Mouse (Mus musculus) c-Kit-positive CD71-negative TER-119-negative erythroid progenitor cells, embryonic 14.5 days (primary cell): Measurements from ENCODE around the gene C1s2.
A peak's percentile ranks its signal among the peaks of the same experiment; 100 is the strongest.
"Not testable (repeated sequence)": the region's sequence is repeated elsewhere in the genome, so short reads cannot be mapped to it uniquely, and the experiment has no call there.

Experiments used
- DNase-seq: peaks from one replicate; pipeline ENCODE4 v3.0.0-alpha.2; 2013; ENCODE audit warnings: low read depth

C1s2 gene

DNA sequence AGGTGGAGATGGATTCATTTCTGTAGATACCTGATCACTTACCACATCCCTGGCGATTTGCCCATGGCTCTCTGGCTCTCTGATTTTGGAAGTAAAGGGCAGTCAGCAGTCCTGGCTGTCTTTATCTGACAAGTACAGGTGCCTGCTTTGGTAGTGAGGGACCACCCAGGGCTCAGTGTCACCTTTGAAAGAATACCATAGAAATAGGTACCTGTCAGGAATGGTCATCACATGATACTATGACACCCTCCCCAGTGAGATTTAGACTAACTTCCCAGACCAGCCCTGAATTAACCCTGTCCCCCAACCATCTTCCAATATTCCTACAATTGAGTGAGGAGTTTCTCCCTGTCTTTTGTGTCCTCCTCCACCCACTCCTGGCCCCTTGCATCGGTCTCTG lies at the start of gene C1s2:
Gene C1s2, minus strand, starts transcription at position 101 of the 400 bp plus-strand sequence.
- not testable (repeated sequence) for DNase-seq

DNA sequence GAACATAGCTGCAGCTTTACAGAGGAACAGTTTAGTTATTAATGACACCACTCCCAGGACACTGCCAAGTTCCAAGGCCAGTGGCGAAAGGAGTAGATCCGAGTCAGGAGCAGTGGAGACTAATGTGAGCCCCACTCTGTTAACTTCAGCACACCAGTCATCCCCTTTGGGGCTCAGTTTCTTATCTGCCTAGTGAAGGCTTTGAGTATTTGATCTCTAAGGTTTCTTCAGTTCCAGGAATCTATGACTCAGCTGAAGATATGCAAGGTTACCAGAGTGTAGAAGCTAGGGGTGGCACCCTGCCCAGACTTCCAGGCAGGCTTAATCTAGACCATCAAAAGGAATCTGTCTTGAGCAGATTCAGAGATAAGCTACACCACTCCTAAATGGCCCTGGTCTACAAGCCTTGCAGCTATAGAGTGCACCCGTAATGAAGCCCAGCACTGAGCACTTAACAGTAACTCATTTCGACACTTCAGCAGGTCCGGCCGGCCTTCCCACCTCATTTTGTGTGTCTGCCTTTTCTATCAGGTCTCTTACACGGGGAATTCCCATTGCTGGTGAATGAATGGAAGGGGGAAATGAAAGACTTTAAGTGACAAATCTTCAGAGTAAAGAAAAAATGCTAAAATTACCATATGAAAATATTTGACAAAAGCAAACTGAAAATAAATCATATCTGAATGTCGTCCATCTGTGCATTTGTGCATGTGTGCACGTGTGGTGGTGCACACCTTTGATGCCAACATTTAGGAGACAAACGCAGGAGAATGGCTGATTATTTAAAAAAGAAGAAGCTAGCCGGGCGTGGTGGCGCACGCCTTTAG lies 47.9 kb upstream of the C1s2 start:
- DNase-seq, result no peak

DNA sequence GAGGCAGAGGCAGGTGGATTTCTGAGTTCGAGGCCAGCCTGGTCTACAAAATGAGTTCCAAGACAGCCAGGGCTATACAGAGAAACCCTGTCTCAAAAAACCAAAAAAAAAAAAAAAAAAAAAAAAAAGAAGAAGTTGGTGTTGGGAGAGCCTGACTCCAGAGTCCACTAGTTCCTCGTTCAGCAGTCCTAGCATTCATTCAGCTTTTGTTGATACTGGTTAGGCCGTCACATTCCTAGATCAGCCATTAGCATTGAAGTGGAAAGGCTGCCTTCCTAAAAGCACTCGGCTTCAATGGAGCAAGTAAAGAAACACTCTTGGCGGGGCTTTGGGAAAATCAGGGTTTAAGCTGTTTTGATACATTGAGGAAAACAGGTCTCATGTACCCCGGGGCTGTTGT lies 46.4 kb upstream of the C1s2 start:
- DNase-seq, result not testable (repeated sequence)

DNA sequence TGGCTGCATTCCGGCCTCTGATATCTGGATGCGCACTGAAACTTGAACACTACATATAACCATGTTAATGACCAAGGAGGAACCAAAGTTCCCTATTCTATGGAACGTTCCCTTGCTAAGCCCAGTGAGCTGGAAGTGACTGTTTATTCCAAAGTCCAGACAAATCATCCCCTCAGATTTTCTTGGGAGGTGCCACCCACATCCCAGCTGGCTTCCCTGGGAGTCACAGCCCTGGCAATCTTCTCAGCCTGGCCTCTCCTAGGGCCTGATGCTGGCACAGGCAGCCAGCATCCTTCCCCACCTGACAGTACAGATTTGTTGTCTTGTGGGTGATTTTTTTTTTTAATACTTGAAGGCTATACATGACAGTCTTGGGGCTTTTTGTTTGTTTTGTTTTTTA lies 43.6 kb upstream of the C1s2 start:
- DNase-seq, result no peak

DNA sequence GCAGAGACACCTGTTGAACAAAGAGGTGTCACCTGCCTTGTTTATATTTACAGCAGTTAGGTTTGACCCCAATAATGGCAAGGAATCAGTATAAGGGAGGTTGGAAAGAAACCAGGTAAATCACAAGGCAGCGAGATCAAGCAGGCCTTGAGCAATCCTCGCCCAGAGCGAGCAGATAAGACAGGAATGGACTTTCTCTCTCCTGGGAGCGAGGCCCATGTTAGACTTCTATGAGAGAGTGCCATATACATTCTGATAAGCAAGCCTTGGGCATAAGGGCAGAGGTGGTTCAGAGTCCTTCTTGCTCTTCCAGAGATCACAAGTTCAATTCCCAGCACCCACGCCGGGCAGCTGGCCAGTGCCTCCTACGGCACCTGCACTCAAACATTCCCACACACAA lies 42.9 kb upstream of the C1s2 start:
- DNase-seq, result no peak

DNA sequence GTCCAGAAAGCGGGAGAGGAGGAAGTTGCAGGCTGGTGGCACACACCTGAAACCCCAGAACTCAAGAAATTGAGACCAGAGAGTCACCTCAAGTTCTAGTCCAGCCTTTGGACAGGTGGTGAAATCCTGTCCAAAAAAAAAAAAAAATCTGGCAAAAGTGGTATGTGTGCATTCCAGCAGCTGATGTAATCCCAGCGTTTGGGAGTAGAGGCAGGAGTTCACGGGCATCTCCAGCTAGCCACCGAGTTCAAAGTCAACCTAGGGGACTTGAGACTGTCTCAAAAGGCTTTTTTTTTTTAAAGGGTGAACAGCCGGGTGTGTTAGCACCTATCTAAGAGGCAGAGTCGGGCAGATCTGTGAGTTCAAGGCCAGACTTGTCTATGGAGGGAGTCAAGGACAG lies 40.3 kb upstream of the C1s2 start:
- DNase-seq, result no peak

DNA sequence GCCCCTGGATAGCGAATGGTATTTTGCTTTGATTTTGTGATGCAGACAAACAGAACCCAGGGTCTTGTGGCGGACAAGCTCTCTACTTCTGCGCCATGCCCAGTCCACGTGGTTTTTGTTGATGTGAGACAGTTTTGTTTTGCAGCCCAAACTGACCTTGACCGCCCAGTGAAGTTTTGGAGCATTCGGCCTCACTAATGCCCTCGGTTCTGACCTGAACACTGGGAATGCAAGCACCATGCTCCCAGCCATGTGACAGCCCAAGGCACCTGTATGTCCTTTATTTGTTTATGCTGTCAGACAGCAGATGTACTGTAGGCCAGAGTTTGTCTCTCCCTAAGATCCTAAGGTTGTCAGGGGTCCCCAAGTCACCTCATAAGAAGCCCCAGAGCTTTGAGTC lies 38.7 kb upstream of the C1s2 start:
- DNase-seq, result no peak

DNA sequence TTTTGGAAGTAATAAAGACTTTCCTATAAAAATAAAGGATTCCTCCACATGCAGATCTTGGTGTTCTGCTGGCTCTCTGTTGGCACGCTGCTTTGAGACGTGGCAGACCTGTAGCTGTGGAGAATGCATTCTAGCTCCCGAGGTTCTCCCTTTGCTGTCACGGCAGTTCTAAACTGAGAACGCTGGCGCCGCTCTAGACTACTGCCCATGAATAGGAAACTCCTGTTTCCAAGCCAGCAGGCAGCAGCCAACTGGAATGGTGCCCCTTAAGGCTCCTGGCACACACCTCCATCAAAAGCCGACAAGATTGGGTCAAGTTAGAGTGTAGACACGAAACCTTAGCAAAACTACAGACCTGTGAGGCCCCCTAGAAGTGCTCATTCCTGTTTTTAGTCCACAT lies 37.7 kb upstream of the C1s2 start:
- DNase-seq, result no peak

DNA sequence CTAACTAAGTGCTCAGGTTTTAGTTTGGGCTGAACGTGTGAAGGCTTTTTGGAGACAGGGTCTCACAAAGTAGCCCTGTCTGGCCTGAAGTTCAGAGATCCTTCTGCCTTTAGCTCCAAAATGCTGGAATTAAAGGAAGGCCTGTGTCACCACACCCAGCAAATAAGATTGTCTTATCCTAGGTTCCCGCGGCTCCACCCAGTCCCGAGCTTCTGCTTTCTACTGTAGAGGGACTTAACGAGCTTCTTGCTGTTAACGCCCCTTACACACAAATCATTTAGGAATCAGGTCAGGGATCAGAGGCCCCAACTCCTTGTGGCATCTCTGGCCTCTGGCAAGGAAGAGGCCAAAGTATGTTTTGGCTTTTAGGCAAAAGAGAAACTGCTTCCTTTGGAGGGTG lies 36.2 kb upstream of the C1s2 start:
- no peak for DNase-seq

DNA sequence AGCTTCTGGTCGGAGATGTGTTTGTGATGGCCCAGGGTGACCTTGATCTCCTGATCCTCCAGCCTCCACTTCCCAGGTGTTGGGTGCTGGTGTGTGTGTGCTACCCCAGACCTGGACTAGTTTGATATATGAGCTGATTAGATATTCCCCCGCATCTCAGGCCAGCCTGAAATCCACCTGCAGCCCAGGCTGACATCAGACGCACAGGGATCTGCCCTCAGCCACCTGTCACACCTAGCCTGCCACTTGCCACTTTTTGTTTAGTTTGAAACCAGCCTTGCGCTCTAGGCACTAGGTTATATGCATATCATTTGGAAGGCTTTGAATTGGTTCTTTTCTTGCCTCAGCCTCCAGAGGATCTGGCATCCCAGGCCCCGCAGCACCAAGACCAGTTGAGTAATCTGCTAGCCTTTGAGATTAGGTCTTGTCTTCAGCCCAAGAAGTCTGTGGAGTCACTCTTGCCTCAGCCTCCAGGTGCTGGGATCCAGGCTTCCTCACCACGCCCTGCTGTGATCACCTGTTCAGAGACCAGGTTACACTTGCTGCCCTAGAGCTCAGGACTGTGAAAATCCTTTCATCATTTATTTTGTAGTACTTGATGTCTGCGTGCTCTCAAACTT lies 34.5 kb upstream of the C1s2 start:
- DNase-seq, result no peak

DNA sequence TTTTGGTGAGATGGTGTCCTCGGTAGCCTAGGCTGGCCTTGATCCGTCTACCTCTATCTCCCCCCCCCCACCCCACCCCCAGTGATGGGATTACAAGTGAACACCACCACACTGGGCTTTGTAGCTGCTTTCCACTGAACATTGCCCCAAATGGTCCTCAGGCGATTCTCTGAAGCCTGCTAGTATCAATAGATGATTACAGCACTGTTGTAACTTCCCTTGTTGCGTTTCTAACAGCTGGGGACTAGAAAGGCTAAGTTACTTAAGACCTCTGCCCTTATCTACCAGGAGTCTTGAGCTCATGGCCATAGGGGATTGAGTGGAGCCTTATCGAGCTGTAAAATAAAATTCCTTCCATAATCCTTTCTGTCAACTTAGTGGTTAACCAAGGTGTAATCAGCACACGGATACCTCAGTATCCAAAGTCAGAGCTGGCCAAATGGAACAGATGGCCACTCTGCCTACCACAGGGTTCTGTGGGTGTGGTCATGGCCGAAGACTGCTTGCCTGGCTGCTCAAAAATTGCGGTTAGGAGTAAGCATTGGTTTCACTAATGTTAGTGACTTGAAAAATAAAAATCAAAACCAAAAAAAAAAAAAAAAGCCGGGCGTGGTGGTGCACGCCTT lies 33.5 kb upstream of the C1s2 start:
- no peak for DNase-seq

DNA sequence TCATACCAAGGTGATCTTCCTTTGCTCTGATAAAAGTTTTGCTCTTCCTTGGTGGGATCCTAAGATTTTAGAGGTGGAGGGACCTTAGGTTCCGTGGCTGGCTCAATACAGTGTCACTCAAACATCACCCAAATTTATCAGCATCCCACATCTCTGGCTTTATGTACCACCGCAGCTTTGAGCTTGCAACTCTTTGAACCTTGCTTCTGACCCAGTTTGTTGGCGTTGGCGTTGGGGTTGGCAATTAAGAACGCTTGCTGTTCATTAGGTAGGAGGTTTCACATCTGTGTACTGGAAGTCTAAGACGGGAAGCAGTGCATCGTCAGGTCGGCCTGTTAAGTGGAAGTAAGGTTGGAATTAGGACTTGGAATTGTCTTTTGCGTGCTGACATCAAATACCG lies 29.1 kb upstream of the C1s2 start:
- DNase-seq, result no peak

DNA sequence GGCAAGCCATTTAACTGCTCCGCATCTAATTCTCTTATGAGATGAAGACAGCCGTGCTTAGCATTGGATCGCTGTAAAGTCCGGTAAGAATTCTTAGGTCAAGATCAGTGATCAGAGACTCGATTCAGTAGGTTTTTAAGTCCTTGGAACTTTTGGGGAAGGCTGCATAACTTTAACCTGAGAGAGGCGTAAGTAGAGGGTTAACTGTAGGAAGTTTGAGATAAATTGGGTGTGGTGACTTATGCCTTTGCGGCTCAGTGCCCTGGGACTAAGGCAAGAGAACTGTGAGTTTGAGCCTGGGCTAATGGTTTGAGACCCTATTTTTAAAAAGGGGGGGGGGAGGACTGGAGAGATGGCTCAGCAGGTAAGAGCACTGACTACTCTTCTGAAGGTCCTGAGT lies 28.4 kb upstream of the C1s2 start:
- DNase-seq, result no peak

DNA sequence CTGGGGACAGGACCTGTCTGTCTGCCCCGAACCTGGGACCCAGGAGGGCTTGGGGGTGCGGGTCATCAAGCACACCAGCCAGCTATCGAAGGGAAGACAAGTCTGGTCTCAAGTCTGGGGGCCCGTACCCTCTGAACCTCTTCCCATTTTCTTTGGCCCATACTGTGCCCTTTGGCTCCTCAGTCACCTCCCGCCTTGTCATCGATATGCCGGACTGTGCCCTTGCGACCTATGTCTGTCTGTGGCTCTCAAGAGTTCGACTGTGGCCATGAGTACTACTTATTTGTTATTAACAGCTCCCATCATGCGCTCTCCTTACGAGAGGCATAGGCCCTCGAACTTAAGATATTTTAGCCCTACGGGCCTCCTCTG lies 27.5 kb upstream of the C1s2 start:
- DNase-seq, result no peak

DNA sequence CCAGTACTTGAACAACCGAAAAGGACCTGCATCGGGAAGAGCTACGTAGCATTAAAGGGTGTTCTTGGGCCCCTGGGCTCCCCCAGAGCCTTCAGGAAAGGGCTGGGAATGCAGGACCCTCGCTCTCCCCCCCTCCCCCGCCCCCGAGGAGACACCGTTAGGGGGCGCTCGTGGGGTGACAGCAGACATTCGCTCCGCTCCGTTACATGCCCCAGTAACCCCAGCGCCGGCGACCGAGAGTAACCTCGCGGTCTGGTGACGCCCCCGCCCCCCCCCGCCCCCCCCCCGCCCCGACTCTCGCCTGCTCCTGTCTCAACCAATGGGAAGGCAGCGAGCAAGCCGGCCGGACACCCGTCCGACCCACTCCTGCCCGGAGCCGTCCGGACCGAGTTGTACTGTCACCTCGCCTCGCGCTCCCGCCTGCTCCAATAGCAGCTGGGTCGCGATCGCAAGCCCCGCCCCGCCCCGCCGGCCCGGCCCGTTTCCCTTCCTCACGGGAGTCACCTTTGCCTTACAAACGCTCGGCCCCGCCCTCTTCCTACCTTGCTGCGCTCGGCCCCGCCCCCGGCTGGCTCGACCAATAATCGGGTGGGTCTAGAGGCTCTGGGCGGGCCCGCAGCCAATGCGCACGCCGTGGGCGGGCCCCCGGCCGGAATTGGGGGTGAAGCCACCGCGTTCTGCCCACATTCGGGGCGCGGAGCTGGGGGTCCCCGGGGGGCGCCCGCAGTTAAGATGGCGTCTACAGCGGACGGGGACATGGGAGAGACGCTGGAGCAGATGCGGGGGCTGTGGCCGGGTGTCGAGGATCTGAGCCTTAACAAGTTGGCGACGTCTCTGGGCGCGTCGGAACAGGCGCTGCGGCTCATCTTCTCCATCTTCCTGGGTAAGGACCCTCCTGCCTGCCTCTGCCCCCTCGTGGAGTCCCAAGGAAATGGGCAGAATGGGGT lies 26.9 kb upstream of the C1s2 start, which contains the start of gene Lpcat3:
Gene Lpcat3, plus strand, starts transcription at position 551 of the 947 bp plus-strand sequence.
- peak; percentile 99 for DNase-seq

DNA sequence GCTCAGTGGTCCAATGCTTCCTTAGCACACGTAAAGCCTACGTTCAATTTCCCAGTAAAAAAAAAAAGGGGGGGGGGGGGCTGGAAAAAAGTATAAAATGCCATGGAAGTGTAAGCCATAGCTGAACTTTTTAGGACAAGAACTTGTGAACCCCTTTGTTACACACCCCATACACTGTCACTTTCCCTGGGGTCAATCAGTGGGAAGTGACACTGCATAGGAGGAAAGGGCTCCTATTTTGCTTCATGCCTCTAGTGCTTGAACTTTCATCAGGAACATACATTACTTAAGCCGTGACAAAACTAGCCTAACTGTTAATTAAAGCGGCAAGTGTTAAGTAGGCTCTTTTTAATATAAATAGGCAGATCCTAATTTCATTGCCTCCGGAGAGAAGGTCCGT lies 26.1 kb upstream of the C1s2 start:
- no peak for DNase-seq

DNA sequence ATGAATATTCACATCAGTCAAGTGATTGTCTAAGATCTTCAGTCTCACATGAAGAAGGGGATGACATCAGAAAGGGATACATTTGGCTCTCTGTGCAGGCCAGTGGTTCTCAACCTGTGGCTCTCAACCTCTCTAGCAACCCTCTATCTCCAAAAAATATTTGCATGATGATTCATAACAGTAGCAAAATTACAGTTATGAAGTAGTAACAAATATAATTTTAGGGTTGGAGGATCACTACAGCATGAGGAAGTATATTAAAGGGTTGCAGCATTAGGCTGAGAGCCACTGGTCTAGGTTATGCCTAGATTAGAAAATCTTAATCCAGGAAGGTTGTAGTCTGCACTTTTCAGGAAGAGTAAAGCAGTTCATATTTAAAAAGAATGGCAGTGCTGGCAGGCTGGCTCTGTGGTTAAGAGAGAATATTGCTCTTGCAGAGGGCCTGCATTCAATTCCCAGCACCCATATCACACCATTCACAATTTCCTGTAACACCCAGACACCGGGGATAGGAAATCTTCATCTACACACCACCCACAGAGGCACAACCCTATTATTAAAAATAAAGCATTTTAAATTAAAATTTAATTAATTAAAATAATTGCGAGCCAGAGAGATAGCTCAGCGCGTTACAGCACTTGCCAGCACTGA lies 25.4 kb upstream of the C1s2 start:
- no peak for DNase-seq

DNA sequence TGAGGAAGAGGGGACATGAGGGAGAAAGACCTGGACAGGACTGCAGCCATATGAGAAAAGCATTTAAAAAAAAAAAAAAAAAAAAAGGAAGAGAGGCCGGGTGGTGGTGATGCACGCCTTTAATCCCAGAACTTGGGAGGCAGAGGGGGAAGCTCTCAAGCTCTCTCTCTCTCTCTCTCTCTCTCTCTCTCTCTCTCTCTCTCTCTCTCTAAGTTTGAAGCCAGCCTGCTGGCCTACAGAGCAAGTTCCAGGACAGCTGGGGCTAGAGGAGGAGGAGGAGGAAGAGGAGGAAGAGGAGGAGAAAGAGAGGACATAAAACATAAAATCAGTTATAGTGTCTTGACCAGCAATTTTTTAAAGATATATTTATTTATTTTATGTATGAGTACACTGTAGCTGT lies 22.2 kb upstream of the C1s2 start:
- no peak for DNase-seq

DNA sequence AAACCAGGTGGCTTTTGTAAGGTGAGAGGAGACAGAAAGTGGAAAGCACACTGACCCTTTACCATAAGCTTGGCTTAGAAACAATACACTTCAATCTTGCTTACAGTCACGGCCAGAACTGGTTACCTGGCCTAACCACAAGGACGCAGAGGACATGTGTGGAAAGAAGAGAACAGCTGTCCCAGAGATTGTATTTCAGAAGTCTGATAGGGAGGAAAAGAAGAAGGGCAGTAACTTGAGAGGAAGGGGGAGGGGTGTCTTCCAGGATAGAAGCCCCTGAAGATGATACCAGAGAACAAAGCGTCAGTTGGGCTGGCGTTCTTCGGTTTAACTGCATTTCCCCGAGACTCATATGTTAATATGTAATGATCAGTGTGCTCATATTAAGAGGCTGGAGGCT lies 20.0 kb upstream of the C1s2 start:
- DNase-seq, result no peak

DNA sequence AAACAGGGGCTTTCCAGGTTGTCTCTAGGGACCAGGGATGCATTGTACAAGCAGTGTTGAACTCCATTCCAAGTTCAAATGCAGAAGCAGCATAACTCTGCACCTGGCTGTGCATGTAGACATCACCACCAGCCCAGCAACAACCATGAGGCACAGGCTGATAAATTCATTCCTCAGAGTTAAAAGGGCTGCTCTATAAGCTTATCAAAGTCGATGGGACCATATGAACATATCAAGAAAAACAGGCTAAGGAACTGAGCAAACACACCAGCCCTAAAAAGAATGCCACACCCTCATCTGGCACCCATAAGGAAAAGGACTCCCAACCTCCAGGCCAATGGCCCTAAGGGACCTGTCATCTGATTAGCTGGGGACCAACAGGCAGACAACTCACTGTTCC lies 10.5 kb upstream of the C1s2 start:
- no peak for DNase-seq

DNA sequence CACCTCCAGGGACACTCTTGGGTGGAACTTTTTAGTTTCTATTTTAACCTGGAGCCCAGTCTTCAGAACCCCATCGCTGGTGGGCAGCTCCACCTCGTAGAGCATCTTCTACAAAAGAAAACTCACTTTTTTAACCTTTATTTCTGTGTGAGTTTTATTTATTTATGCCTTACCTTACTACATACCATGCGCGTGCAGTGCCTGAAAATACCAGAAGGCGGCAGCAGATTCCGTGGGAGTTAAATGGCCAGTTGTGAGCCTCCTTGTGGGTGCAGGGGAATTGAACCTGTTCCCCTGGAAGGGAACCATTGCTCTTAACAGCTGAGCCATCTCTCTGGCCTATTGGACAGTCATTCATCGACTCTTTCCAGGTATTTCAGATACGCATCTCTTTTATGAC lies 5.1 kb upstream of the C1s2 start:
- peak; percentile 46 for DNase-seq

DNA sequence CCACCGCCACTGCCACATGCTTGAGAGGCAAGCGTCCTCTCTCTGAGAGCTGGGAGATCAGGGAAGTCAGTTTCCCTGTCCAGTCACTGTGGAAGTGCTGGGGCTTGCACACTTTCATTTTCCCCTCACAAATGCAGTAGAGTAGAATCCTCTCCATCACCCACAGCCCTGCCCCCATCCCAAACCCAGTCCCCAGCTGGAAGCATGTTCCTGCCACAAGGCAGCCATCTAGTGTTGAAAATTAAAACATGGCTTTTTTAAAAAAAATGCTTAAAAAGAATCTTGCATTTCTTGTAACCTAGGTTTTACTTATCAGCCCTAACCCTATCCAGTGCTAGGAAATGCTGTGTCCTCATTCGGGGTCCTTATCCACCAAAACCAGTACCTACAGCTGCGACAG lies 4.2 kb upstream of the C1s2 start:
- no peak for DNase-seq
